Mouse (Mus musculus): ENCODE measurements around the gene Trpm6. TPM values are rescaled to one million over a fixed set of nuclear protein-coding genes. Genes with fewer than 3 reads are reported as not detected.

Gene Trpm6
- polyA plus RNA-seq, 1 experiment from 2014 or later, result 0.19 TPM

GRCm38 (mm10) chr19:18757191-18757590, 7.4 kb downstream of the Trpm6 start:
- DNase-seq (ENCODE audit: low spot score), result no peak
- no peaks in the 10 kb centered on the region for H3K9me3 ChIP-seq (ENCODE audit: control insufficient read depth, low read length)
- no peak overlapping the region for H3K4me2 ChIP-seq (ENCODE audit: low read depth)
- no peak overlapping the region for H3K4me3 ChIP-seq (ENCODE audit: low read depth, low read length)
- no peaks in the 10 kb centered on the region for H3K4me1 ChIP-seq (ENCODE audit: control insufficient read depth, insufficient read depth, low read length)
- no peaks in the 10 kb centered on the region for H3K36me3 ChIP-seq (ENCODE audit: control insufficient read depth, insufficient read depth, low read length)
- H3K27me3 ChIP-seq (ENCODE audit: control insufficient read depth, insufficient read depth, low read length), result no peaks in the 10 kb centered on the region
- ATAC-seq (ENCODE audit: insufficient read depth, low FRiP score, low TSS enrichment), result no peak
- H3K9ac ChIP-seq (ENCODE audit: low read length), result no peak overlapping the region
- H3K27ac ChIP-seq (ENCODE audit: low read depth, low read length), result no peak overlapping the region

DNA sequence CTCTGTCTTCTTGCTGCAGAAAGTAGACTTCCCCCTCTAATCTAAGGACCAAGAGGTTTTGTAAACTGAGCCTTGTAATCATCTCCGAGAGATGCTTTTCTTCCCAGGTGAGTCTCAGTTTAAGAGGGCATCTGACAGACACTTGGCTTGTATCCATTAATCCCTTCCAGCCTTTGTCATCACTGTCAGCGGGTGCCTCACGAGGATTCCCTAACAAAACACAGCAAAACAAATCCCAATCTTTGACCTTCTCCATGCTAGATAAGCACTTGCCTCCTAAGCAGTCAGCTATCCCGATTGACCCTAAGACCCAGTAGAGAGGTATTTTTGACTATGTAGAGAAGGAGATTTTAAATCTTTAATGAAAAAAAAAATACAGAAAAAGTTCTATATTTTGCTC, 7.9 kb downstream of the Trpm6 start:
- no peaks in the 10 kb centered on the region for H3K36me3 ChIP-seq (ENCODE audit: control insufficient read depth, insufficient read depth, low read length)
- H3K27ac ChIP-seq (ENCODE audit: low read depth, low read length), result no peak overlapping the region
- no peaks in the 10 kb centered on the region for H3K27me3 ChIP-seq (ENCODE audit: control insufficient read depth, insufficient read depth, low read length)
- no peak overlapping the region for H3K4me3 ChIP-seq (ENCODE audit: low read depth, low read length)
- H3K9me3 ChIP-seq (ENCODE audit: control insufficient read depth, low read length), result no peaks in the 10 kb centered on the region
- no peaks in the 10 kb centered on the region for H3K4me1 ChIP-seq (ENCODE audit: control insufficient read depth, insufficient read depth, low read length)
- DNase-seq (ENCODE audit: low spot score), result no peak
- no peak overlapping the region for H3K4me2 ChIP-seq (ENCODE audit: low read depth)
- 74% methylated on average over 4 of the region's 4 CpGs for WGBS
- no peak for ATAC-seq (ENCODE audit: insufficient read depth, low FRiP score, low TSS enrichment)
- no peak overlapping the region for H3K9ac ChIP-seq (ENCODE audit: low read length)

- DNase-seq (ENCODE audit: low spot score) (no peak), ATAC-seq (ENCODE audit: insufficient read depth, low FRiP score, low TSS enrichment) (no peak)
- Histone ChIP-seq H3K9ac (ENCODE audit: low read length) (no peak overlapping the region), H3K9me3 (ENCODE audit: control insufficient read depth, low read length) (no peaks in the 10 kb centered on the region), H3K36me3 (ENCODE audit: control insufficient read depth, insufficient read depth, low read length) (no peaks in the 10 kb centered on the region), H3K4me1 (ENCODE audit: control insufficient read depth, insufficient read depth, low read length) (no peaks in the 10 kb centered on the region), H3K4me2 (ENCODE audit: low read depth) (no peak overlapping the region), H3K27ac (ENCODE audit: low read depth, low read length) (no peak overlapping the region), H3K27me3 (ENCODE audit: control insufficient read depth, insufficient read depth, low read length) (no peaks in the 10 kb centered on the region), H3K4me3 (ENCODE audit: low read depth, low read length) (no peak overlapping the region)
- 46% methylated on average over 6 of the region's 6 CpGs for WGBS
Measured at GRCm38 (mm10) chr19:18758269-18758668, 8.5 kb downstream of the Trpm6 start.

DNA sequence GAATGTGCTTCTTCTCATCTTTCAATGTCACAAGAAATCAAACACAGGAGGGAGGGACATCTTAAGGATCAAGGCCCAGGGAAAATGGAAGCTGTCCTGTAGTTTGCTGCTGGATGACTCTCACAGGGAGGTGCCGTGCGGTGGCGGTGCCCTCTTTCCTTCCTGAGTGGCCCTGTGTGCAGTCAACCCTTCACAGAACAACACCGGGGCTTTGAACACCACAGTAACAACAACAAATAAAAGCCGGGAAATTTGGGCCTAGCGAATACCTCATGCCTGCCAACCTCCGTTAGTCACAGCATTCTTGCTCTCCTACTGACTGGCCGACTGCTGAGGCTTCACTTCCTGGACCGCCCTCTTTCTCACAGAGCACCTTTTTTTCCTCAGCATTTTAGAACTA, 9.1 kb downstream of the Trpm6 start:
- no peaks in the 10 kb centered on the region for H3K4me1 ChIP-seq (ENCODE audit: control insufficient read depth, insufficient read depth, low read length)
- H3K9ac ChIP-seq (ENCODE audit: low read length), result no peak overlapping the region
- ATAC-seq (ENCODE audit: insufficient read depth, low FRiP score, low TSS enrichment) (no peak), DNase-seq (ENCODE audit: low spot score) (no peak)
- WGBS, result 46% methylated on average over 9 of the region's 9 CpGs
- H3K4me2 ChIP-seq (ENCODE audit: low read depth), result no peak overlapping the region
- no peak overlapping the region for H3K27ac ChIP-seq (ENCODE audit: low read depth, low read length)
- no peaks in the 10 kb centered on the region for H3K9me3 ChIP-seq (ENCODE audit: control insufficient read depth, low read length)
- H3K27me3 ChIP-seq (ENCODE audit: control insufficient read depth, insufficient read depth, low read length), result no peaks in the 10 kb centered on the region
- no peak overlapping the region for H3K4me3 ChIP-seq (ENCODE audit: low read depth, low read length)
- no peaks in the 10 kb centered on the region for H3K36me3 ChIP-seq (ENCODE audit: control insufficient read depth, insufficient read depth, low read length)

- Histone ChIP-seq H3K9ac (ENCODE audit: low read length) (no peak overlapping the region), H3K4me1 (ENCODE audit: control insufficient read depth, insufficient read depth, low read length) (no peaks in the 10 kb centered on the region), H3K9me3 (ENCODE audit: control insufficient read depth, low read length) (no peaks in the 10 kb centered on the region), H3K36me3 (ENCODE audit: control insufficient read depth, insufficient read depth, low read length) (no peaks in the 10 kb centered on the region), H3K4me3 (ENCODE audit: low read depth, low read length) (no peak overlapping the region), H3K27me3 (ENCODE audit: control insufficient read depth, insufficient read depth, low read length) (no peaks in the 10 kb centered on the region), H3K4me2 (ENCODE audit: low read depth) (no peak overlapping the region), H3K27ac (ENCODE audit: low read depth, low read length) (no peak overlapping the region)
- ATAC-seq (ENCODE audit: insufficient read depth, low FRiP score, low TSS enrichment) (no peak), DNase-seq (ENCODE audit: low spot score) (no peak)
- WGBS, result 86% methylated on average over 5 of the region's 5 CpGs
Measured at GRCm38 (mm10) chr19:18766399-18766798, 16.6 kb downstream of the Trpm6 start.

DNA sequence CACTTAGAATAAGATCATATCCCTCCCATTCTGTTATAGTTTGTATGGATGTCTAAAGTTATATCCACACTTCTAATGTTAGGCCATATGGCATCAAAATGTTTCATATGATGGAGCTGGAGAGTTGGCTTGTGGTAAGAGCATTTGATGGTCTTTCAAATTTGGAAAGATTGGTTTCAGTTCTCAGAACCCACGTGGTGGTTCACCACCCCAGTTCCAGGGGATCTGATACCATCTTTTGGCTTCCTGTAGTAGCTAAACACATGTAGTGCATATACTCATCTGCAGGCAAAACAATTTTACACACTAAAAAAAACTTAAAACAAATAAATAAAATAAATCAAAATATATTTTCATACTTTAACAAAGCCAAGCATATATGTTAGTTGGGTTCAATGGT, 21.3 kb downstream of the Trpm6 start:
- DNase-seq (ENCODE audit: low spot score) (no peak), ATAC-seq (ENCODE audit: insufficient read depth, low FRiP score, low TSS enrichment) (no peak)
- Histone ChIP-seq H3K4me3 (ENCODE audit: low read depth, low read length) (no peak overlapping the region), H3K27me3 (ENCODE audit: control insufficient read depth, insufficient read depth, low read length) (no peaks in the 10 kb centered on the region), H3K4me1 (ENCODE audit: control insufficient read depth, insufficient read depth, low read length) (no peaks in the 10 kb centered on the region), H3K27ac (ENCODE audit: low read depth, low read length) (no peak overlapping the region), H3K4me2 (ENCODE audit: low read depth) (no peak overlapping the region), H3K9ac (ENCODE audit: low read length) (no peak overlapping the region), H3K9me3 (ENCODE audit: control insufficient read depth, low read length) (no peaks in the 10 kb centered on the region), H3K36me3 (ENCODE audit: control insufficient read depth, insufficient read depth, low read length) (no peaks in the 10 kb centered on the region)
- WGBS, result 81% methylated on average over 1 of the region's 1 CpGs

DNA sequence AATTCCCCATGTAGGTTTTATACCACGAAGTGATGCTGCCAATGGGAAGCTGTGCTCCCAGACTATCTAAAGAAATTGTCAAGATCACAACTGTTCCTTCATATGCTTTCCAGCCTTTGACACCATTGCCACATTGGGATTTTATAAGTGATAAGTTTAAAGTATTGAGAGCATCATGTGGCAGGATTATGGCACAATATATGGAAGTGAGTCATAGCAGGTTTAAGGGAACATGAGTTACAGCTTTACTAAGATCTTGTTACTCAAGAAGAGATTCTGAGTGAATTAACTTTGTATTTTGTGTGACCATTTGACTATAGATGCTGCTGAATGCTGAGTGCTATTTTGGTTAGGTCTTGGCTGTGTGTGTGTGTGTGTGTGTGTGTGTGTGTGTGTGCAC, 21.8 kb downstream of the Trpm6 start:
- DNase-seq (ENCODE audit: low spot score), result no peak
- WGBS, result 89% methylated on average over 1 of the region's 1 CpGs
- no peaks in the 10 kb centered on the region for H3K27me3 ChIP-seq (ENCODE audit: control insufficient read depth, insufficient read depth, low read length)
- no peak overlapping the region for H3K4me3 ChIP-seq (ENCODE audit: low read depth, low read length)
- no peak overlapping the region for H3K9ac ChIP-seq (ENCODE audit: low read length)
- no peak overlapping the region for H3K27ac ChIP-seq (ENCODE audit: low read depth, low read length)
- no peak overlapping the region for H3K4me2 ChIP-seq (ENCODE audit: low read depth)
- no peaks in the 10 kb centered on the region for H3K36me3 ChIP-seq (ENCODE audit: control insufficient read depth, insufficient read depth, low read length)
- H3K4me1 ChIP-seq (ENCODE audit: control insufficient read depth, insufficient read depth, low read length), result no peaks in the 10 kb centered on the region
- no peaks in the 10 kb centered on the region for H3K9me3 ChIP-seq (ENCODE audit: control insufficient read depth, low read length)
- ATAC-seq (ENCODE audit: insufficient read depth, low FRiP score, low TSS enrichment), result no peak

- Histone ChIP-seq H3K4me3 (ENCODE audit: low read depth, low read length) (no peak overlapping the region), H3K9ac (ENCODE audit: low read length) (no peak overlapping the region), H3K27ac (ENCODE audit: low read depth, low read length) (no peak overlapping the region), H3K4me1 (ENCODE audit: control insufficient read depth, insufficient read depth, low read length) (no peaks in the 10 kb centered on the region), H3K9me3 (ENCODE audit: control insufficient read depth, low read length) (no peaks in the 10 kb centered on the region), H3K27me3 (ENCODE audit: control insufficient read depth, insufficient read depth, low read length) (no peaks in the 10 kb centered on the region), H3K4me2 (ENCODE audit: low read depth) (no peak overlapping the region), H3K36me3 (ENCODE audit: control insufficient read depth, insufficient read depth, low read length) (no peaks in the 10 kb centered on the region)
- ATAC-seq (ENCODE audit: insufficient read depth, low FRiP score, low TSS enrichment), result no peak
- 87% methylated on average over 5 of the region's 5 CpGs for WGBS
- no peak for DNase-seq (ENCODE audit: low spot score)
Measured at GRCm38 (mm10) chr19:18772888-18773488, 23.2 kb downstream of the Trpm6 start.

DNA sequence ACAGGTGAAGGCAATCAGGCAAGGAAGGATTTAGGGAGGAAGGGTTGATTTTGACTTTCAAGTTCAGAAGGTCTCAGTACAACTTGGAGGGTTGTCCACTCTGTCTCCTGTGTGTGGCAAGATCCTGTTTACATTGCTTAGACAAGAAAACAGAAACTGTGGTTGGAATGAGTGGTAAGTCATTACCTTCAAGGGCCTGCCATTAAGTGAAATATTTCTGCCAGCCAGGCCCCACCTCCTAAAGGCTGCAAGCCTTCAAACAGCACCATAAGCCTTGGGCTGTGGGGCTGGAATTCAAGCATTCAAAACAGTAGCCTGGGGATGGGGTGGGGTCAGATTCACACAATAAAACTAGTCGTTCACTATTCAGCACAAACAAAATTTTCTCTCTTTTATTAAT, 24.3 kb downstream of the Trpm6 start:
- no peak for DNase-seq (ENCODE audit: low spot score)
- Histone ChIP-seq H3K9ac (ENCODE audit: low read length) (no peak overlapping the region), H3K36me3 (ENCODE audit: control insufficient read depth, insufficient read depth, low read length) (no peaks in the 10 kb centered on the region), H3K27me3 (ENCODE audit: control insufficient read depth, insufficient read depth, low read length) (no peaks in the 10 kb centered on the region), H3K4me2 (ENCODE audit: low read depth) (no peak overlapping the region), H3K27ac (ENCODE audit: low read depth, low read length) (no peak overlapping the region), H3K4me3 (ENCODE audit: low read depth, low read length) (no peak overlapping the region), H3K9me3 (ENCODE audit: control insufficient read depth, low read length) (no peaks in the 10 kb centered on the region), H3K4me1 (ENCODE audit: control insufficient read depth, insufficient read depth, low read length) (no peaks in the 10 kb centered on the region)
- ATAC-seq (ENCODE audit: insufficient read depth, low FRiP score, low TSS enrichment), result no peak
- WGBS, result 70% methylated on average over 1 of the region's 1 CpGs
